In the genomic region with DNA sequence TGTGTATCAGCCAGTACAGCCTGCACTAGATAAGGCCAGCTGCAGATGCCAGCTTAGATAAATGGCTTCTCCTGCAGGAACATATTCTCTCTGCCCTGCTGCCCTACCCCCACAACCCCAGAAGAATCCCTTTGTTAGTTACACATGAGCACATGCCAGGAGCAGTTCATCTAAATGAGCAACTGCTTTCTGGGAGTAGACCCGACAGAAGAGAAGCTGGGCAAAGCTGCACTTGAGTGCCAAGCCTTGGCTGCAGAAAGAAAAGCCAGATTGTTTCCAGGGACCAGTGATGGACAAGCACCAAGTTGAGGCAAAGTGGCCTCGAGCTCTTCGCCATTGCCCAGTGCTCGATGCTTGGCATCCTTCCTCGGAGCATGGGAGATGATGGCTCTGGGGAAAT, we compare ENCODE assay signal across 19 mouse cellular contexts. TPM values are rescaled to one million over a fixed set of nuclear protein-coding genes. Genes with fewer than 3 reads are reported as not detected.
DNase-seq lines count a peak whose midpoint lies in the region; ATAC-seq lines count a peak whose summit lies in the region.
"Had no signal": no experiment of that assay in that cellular context is flagged by ENCODE, and none has a peak within 500 bp of the region (broad histone marks: within the 10 kb centered on the region; RNA-seq: fewer than 3 reads in every experiment).

No protein-coding gene starts in this region.

- H3K9me3 ChIP-seq in hindbrain, embryonic 16.5 days (ENCODE audit: control insufficient read depth, low read length), result no peaks in the 10 kb centered on the region
- H3K9me3 ChIP-seq in hindbrain, embryonic 12.5 days (replicated peaks), result no peaks in the 10 kb centered on the region
- H3K9me3 ChIP-seq in liver, embryonic 12.5 days (replicated peaks), result no peaks in the 10 kb centered on the region
- H3K9me3 ChIP-seq: heart, embryonic 15.5 days; neural tube, embryonic 15.5 days had no signal

- peaks cover 2% of the 10 kb centered on the region for H3K27me3 ChIP-seq in hindbrain, embryonic 16.5 days (replicated peaks; ENCODE audit: control insufficient read depth, insufficient read depth, low read length)
- peaks cover 8% of the 10 kb centered on the region for H3K27me3 ChIP-seq in hindbrain, embryonic 12.5 days
- peaks cover 12% of the 10 kb centered on the region; the same call in 1 of the 2 replicates for H3K27me3 ChIP-seq in liver, embryonic 12.5 days (replicated peaks)
- H3K27me3 ChIP-seq: CH12.LX; heart, embryonic 15.5 days had no signal

- H3K36me3 ChIP-seq in hindbrain, embryonic 16.5 days (ENCODE audit: control insufficient read depth, insufficient read depth, low read length), result no peaks in the 10 kb centered on the region
- H3K36me3 ChIP-seq in hindbrain, embryonic 12.5 days, result no peaks in the 10 kb centered on the region
- H3K36me3 ChIP-seq in liver, embryonic 12.5 days, result no peaks in the 10 kb centered on the region
- H3K36me3 ChIP-seq: heart, embryonic 15.5 days; neural tube, embryonic 15.5 days had no signal

- H3K27ac ChIP-seq in hindbrain, embryonic 16.5 days (ENCODE audit: low read depth, low read length), result no peak overlapping the region
- no peak overlapping the region for H3K27ac ChIP-seq in hindbrain, embryonic 12.5 days
- H3K27ac ChIP-seq in liver, embryonic 12.5 days, result no peak overlapping the region
- H3K27ac ChIP-seq: gastrocnemius, adult 2 months; heart, embryonic 15.5 days; neural tube, embryonic 15.5 days had no signal

- H3K4me2 ChIP-seq in hindbrain, embryonic 16.5 days (ENCODE audit: low read length), result no peak overlapping the region
- no peak overlapping the region for H3K4me2 ChIP-seq in hindbrain, embryonic 12.5 days (replicated peaks)
- H3K4me2 ChIP-seq in liver, embryonic 12.5 days, result no peak overlapping the region
- H3K4me2 ChIP-seq: heart, embryonic 15.5 days; lung, embryonic 14.5 days; neural tube, embryonic 15.5 days had no signal

- H3K4me1 ChIP-seq in hindbrain, embryonic 16.5 days (ENCODE audit: control insufficient read depth, insufficient read depth, low read depth, low read length), result peaks cover 7% of the 10 kb centered on the region; the same call in 1 of the 2 replicates
- peaks cover 17% of the 10 kb centered on the region for H3K4me1 ChIP-seq in hindbrain, embryonic 12.5 days
- no peaks in the 10 kb centered on the region for H3K4me1 ChIP-seq in liver, embryonic 12.5 days

- H3K9ac ChIP-seq in hindbrain, embryonic 16.5 days (ENCODE audit: low read depth, low read length), result no peak overlapping the region
- no peak overlapping the region for H3K9ac ChIP-seq in hindbrain, embryonic 12.5 days
- H3K9ac ChIP-seq in liver, embryonic 12.5 days, result no peak overlapping the region
- H3K9ac ChIP-seq: heart, embryonic 15.5 days; lung, embryonic 14.5 days; neural tube, embryonic 15.5 days had no signal

- H3K4me3 ChIP-seq in hindbrain, embryonic 16.5 days (ENCODE audit: low read length), result no peak overlapping the region
- no peak overlapping the region for H3K4me3 ChIP-seq in hindbrain, embryonic 12.5 days
- H3K4me3 ChIP-seq in liver, embryonic 12.5 days, result no peak overlapping the region
- H3K4me3 ChIP-seq: gastrocnemius, adult 2 months; heart, embryonic 15.5 days; neural tube, embryonic 15.5 days had no signal

- ATAC-seq in hindbrain, embryonic 16.5 days, result peak; percentile 85
- no peak for ATAC-seq in hindbrain, embryonic 12.5 days (ENCODE audit: low FRiP score)
- no peak for ATAC-seq in liver, embryonic 12.5 days
- ATAC-seq: activated CD4-positive, CD25-positive, alpha-beta regulatory T cell, adult 4 months had no signal

- DNase-seq in cerebellum, adult 8-10 months, result peak; percentile 2
- DNase-seq in cerebellum, postnatal 36 days, result no peak
- DNase-seq in retina, postnatal 1 day, result peak; percentile 32
- no peak for DNase-seq in retina, embryonic 14.5 days (ENCODE audit: low spot score)
- DNase-seq in gastrocnemius, adult 18-20 months (ENCODE audit: low spot score), result no peak
- DNase-seq: gastrocnemius, adult 2 months; liver; thymus, postnatal 36 days had no signal

- WGBS in hindbrain, embryonic 16.5 days, result 52% methylated on average over 5 of the region's 5 CpGs
- WGBS in hindbrain, embryonic 12.5 days, result 76% methylated on average over 5 of the region's 5 CpGs
- WGBS in liver, embryonic 12.5 days (ENCODE audit: insufficient replicate concordance), result 74% methylated on average over 5 of the region's 5 CpGs

RNA-seq across cellular contexts. Expression of a gene that starts 46.8 kb away (rescaled TPM):
- 1.0 and 1.3 TPM in 2 replicates for polyA plus RNA-seq in hindbrain, embryonic 16.5 days (2015; fragmentation: Nextera tagmentation; extraction: Ambion mirVana)
- 0.74 TPM in 1 of 2 replicates, not detected in the other for polyA plus RNA-seq in hindbrain, embryonic 12.5 days (2016; fragmentation: Nextera tagmentation; extraction: Ambion mirVana)
- polyA plus RNA-seq in liver, embryonic 12.5 days (2016; fragmentation: Nextera tagmentation; extraction: Ambion mirVana), result 0.63 and 0.98 TPM in 2 replicates
- not detected for total RNA-seq in gastrocnemius, adult 18-20 months (2021)
- total RNA-seq: gastrocnemius, adult 2 months; heart, adult 18-20 months; layer of hippocampus, adult 18-20 months; left cerebral cortex, postnatal 10 days had no signal

Comparison
In these comparisons a context has a peak if more than half of its experiments do, and no peak if none do; other contexts are left out.
1. DNase-seq: peak in cerebellum, adult 8-10 months (single experiment) and retina, postnatal 1 day (single experiment); none in cerebellum, postnatal 36 days (0 of 2), retina, embryonic 14.5 days (single experiment) and gastrocnemius, adult 18-20 months (single experiment).